Mouse (Mus musculus) hindbrain, embryonic 10.5 days (tissue): Measurements from ENCODE around the gene Plekhg5. TPM values are rescaled to one million over a fixed set of nuclear protein-coding genes. Genes with fewer than 3 reads are reported as not detected.

Experiments used
- DNase-seq: peaks from one replicate; pipeline ENCODE4 v3.0.0-alpha.2; 2017; ENCODE audit warnings: low spot score
- H3K27ac ChIP-seq: fragments of 300-500 bp; sonication (generic); 2 replicates; pipeline ENCODE4 v1.5.1; 2016; ENCODE audit warnings: mild to moderate bottlenecking, moderate library complexity
- H3K27me3 ChIP-seq: fragments of 300-500 bp; sonication (generic); 2 replicates; pipeline ENCODE4 v1.6.1; 2016; ENCODE audit warnings: mild to moderate bottlenecking; ENCODE audit not compliant: poor library complexity, insufficient read depth, severe bottlenecking
- H3K36me3 ChIP-seq: fragments of 300-500 bp; sonication (generic); 2 replicates; pipeline ENCODE4 v1.6.1; 2016; ENCODE audit warnings: mild to moderate bottlenecking, moderate library complexity
- H3K4me1 ChIP-seq: fragments of 300-500 bp; sonication (generic); replicated peaks from 2 replicates; pipeline ENCODE4 v1.6.1; 2016; ENCODE audit warnings: mild to moderate bottlenecking
- H3K4me3 ChIP-seq: fragments of 300-500 bp; sonication (generic); 2 replicates; pipeline ENCODE4 v1.5.1; 2016; ENCODE audit warnings: mild to moderate bottlenecking, moderate library complexity
- H3K9me3 ChIP-seq: fragments of 300-500 bp; sonication (generic); 2 replicates; pipeline ENCODE4 v1.6.1; 2016; ENCODE audit warnings: mild to moderate bottlenecking, moderate library complexity
- WGBS: fragments of 180-500 bp; shearing (Covaris S2); methylation state at CpG from one replicate; pipeline ENCODE4 v1.1.7; 2016; 5-methylcytosine and 5-hydroxymethylcytosine counted together
- polyA plus RNA-seq: library from polyadenylated mRNA; unstranded; fragments of >200 nt; fragmentation: Nextera tagmentation; extraction: Ambion mirVana; gene quantifications from 2 replicates; pipeline ENCODE4 v1.2.1, GENCODE M21; 2016

The Plekhg5 gene
- polyA plus RNA-seq, 1 experiment from 2014 or later, result 12.4 TPM

GRCm38 (mm10) chr4:152126026-152126920, 54.0 kb downstream of the Plekhg5 start:
- WGBS, result 4% methylated on average over 65 of the region's 65 CpGs

GRCm38 (mm10) chr4:152127884-152128283, 55.6 kb downstream of the Plekhg5 start:
- H3K4me1 ChIP-seq, result peaks cover 78% of the 10 kb centered on the region
- no peak for DNase-seq
- 79% methylated on average over 11 of the region's 11 CpGs for WGBS

More at GRCm38 (mm10) chr4:152126026-152126920, 54.0 kb downstream of the Plekhg5 start:
- no peak overlapping the region for H3K27ac ChIP-seq
- peak; percentile 59 for DNase-seq
- peaks cover 65% of the 10 kb centered on the region for H3K4me1 ChIP-seq
- H3K4me3 ChIP-seq, result peak overlapping the region; percentile 40
- H3K27me3 ChIP-seq, result peaks cover 100% of the 10 kb centered on the region
- no peaks in the 10 kb centered on the region for H3K9me3 ChIP-seq
- H3K36me3 ChIP-seq, result no peaks in the 10 kb centered on the region

GRCm38 (mm10) chr4:152128784-152129183, 56.5 kb downstream of the Plekhg5 start:
- 0 out of 2 replicates have a peak overlapping the region, but pooled peaks have one; percentile 23 for H3K4me3 ChIP-seq
- no peak overlapping the region for H3K27ac ChIP-seq
- H3K27me3 ChIP-seq, result peaks cover 100% of the 10 kb centered on the region
- no peaks in the 10 kb centered on the region for H3K36me3 ChIP-seq
- peaks cover 81% of the 10 kb centered on the region for H3K4me1 ChIP-seq
- no peaks in the 10 kb centered on the region for H3K9me3 ChIP-seq
- DNase-seq, result no peak
- 48% methylated on average over 5 of the region's 5 CpGs for WGBS

More at GRCm38 (mm10) chr4:152127884-152128283, 55.6 kb downstream of the Plekhg5 start:
- H3K4me3 ChIP-seq, result no peak overlapping the region
- no peaks in the 10 kb centered on the region for H3K36me3 ChIP-seq
- H3K27ac ChIP-seq, result no peak overlapping the region
- H3K27me3 ChIP-seq, result peaks cover 100% of the 10 kb centered on the region
- no peaks in the 10 kb centered on the region for H3K9me3 ChIP-seq

DNA sequence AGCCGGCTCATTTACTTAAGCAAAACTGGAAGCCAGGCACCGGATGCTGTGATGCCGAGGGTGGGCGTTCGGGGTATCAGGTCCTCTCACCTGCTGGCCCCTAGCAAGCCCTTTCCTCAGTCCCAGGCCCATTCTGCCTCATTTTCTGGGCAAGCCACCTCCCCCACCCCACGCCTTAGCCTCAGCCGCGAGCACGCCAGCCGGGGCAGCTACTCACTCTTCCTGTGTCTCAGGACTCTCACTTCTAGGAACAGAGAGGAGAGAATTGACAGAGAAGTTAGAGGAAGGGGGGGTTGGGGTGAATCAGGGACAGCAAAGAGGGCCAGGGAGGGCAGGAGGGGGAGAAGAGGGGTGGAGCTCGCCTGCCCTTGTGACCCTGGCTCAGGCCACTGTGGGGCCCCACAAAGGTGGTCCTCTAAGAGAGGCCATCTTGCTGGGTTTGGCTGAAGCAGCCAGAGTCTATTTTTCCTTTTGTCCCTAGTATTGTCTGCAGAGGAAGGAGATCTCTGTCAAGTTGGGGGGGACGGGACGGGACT, 57.2 kb downstream of the Plekhg5 start:
- peaks cover 81% of the 10 kb centered on the region for H3K4me1 ChIP-seq
- no peaks in the 10 kb centered on the region for H3K36me3 ChIP-seq
- H3K27ac ChIP-seq, result no peak overlapping the region
- H3K9me3 ChIP-seq, result no peaks in the 10 kb centered on the region
- 16% methylated on average over 13 of the region's 13 CpGs for WGBS
- DNase-seq, result no peak
- H3K4me3 ChIP-seq, result 0 out of 2 replicates have a peak overlapping the region, but pooled peaks have one; percentile 23
- peaks cover 100% of the 10 kb centered on the region for H3K27me3 ChIP-seq

DNA sequence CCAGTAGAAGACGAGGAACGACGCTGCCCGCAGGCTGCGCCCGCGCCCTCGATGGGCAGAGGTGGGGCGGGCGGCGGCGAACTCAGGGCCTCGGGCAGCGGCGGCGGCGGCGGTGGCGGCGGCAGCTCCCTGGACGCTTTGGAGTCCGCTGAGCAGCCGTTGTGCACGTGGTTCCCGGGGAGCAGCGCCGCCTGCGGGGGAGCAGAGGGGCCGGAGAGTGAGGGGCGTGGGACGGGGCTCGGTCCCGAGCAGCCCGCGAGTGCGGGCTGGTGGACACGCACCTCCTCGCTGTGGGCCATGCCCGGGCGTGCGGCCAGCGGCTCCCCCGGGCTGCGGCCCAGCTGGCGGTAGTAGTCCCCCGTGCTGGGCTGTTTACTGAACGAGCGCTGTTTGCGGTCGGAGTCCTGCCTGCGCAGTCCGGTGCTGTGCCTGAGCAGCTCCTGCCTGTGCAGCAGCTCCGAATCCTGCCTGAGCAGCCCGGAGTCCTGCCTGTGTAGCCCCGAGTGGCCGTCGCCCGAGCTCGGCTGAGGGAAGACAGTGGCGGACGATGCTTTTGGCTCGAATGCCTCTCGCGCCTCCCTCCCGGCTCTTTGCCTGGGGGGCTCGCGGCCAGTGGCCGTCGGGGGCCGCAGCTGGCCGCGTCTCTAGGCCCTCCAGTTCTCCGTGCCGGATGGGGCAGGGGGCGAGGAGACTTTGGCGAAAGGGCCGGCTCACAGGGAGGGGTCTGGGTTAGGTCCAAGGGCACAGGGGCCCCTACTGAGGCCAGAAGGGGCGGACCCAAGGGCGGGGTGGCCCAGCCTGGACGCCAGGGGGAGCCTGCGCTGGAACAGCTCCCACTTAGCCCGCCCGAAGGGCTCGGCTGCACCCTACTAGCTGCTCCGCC, 58.7 kb downstream of the Plekhg5 start:
- Histone ChIP-seq H3K36me3 (no peaks in the 10 kb centered on the region), H3K27ac (peak overlapping the region; percentile 77), H3K4me1 (peaks cover 67% of the 10 kb centered on the region), H3K9me3 (no peaks in the 10 kb centered on the region), H3K4me3 (peak overlapping the region; percentile 50), H3K27me3 (peaks cover 99% of the 10 kb centered on the region)
- DNase-seq, result peak; percentile 72
- WGBS, result under 1% methylated on average over 81 of the region's 85 CpGs

- 3% methylated on average over 50 of the region's 50 CpGs for WGBS
- Histone ChIP-seq H3K4me3 (peak overlapping the region; percentile 50), H3K36me3 (no peaks in the 10 kb centered on the region), H3K9me3 (no peaks in the 10 kb centered on the region), H3K27me3 (peaks cover 99% of the 10 kb centered on the region), H3K27ac (peak overlapping the region; percentile 77; the same call in 1 of the 2 replicates), H3K4me1 (peaks cover 59% of the 10 kb centered on the region)
- DNase-seq, result peak; percentile 45
Measured at GRCm38 (mm10) chr4:152131809-152132771, 59.8 kb downstream of the Plekhg5 start.

- no peaks in the 10 kb centered on the region for H3K9me3 ChIP-seq
- no peaks in the 10 kb centered on the region for H3K36me3 ChIP-seq
- no peak overlapping the region for H3K27ac ChIP-seq
- H3K4me1 ChIP-seq, result peaks cover 57% of the 10 kb centered on the region
- no peak for DNase-seq
- no peak overlapping the region for H3K4me3 ChIP-seq
- WGBS, result 22% methylated on average over 10 of the region's 10 CpGs
- H3K27me3 ChIP-seq, result peaks cover 99% of the 10 kb centered on the region
Measured at GRCm38 (mm10) chr4:152132772-152133169, 60.5 kb downstream of the Plekhg5 start.

DNA sequence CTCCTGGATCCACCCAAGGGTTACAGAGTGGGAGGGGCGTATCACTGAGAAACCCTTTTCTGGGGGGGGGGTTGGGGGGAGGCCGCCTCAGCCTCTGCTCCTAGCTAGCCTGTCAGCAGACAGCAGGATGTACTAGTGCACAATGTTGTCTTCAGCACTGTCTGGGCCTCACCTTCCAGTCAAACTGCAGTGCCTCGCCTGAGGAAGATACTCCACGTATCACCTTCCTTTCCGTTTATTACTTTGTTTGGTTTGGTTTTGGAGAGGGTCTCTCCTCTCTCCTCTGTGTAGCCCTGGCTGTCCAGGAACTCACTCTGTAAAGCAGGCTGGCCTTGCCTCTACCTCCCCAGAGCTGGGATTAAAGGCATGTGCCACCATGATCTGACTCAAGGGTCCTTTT, 60.9 kb downstream of the Plekhg5 start:
- H3K27ac ChIP-seq, result no peak overlapping the region
- H3K9me3 ChIP-seq, result no peaks in the 10 kb centered on the region
- H3K36me3 ChIP-seq, result no peaks in the 10 kb centered on the region
- DNase-seq, result no peak
- whole genome bisulfite sequencing, result 48% methylated on average over 5 of the region's 5 CpGs
- H3K27me3 ChIP-seq, result peaks cover 99% of the 10 kb centered on the region
- H3K4me3 ChIP-seq, result no peak overlapping the region
- H3K4me1 ChIP-seq, result peaks cover 55% of the 10 kb centered on the region

DNA sequence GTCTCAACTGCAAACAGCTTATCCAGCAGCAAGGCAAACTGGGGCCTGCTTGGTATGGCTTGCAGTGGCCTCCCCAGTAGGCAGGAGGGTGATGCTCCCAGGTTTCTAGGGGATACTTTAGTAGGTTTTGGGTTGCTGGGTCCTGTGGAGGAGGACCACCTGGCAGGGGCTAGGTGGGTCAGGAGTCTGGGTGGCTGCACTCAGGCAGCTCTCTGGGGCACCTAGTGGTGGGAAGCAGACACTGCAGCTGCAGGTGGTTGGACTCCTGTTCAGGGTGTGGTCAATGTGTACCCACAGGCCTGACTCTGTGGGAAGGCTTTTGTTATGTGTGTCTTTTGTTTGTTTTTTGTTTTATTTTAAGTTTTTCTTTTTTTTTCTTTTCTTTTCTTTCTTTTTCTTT, 62.2 kb downstream of the Plekhg5 start:
- DNase-seq, result peak; percentile 51
- Histone ChIP-seq H3K27me3 (peaks cover 95% of the 10 kb centered on the region), H3K4me1 (peaks cover 52% of the 10 kb centered on the region), H3K36me3 (no peaks in the 10 kb centered on the region), H3K9me3 (no peaks in the 10 kb centered on the region), H3K4me3 (no peak overlapping the region), H3K27ac (no peak overlapping the region)

DNA sequence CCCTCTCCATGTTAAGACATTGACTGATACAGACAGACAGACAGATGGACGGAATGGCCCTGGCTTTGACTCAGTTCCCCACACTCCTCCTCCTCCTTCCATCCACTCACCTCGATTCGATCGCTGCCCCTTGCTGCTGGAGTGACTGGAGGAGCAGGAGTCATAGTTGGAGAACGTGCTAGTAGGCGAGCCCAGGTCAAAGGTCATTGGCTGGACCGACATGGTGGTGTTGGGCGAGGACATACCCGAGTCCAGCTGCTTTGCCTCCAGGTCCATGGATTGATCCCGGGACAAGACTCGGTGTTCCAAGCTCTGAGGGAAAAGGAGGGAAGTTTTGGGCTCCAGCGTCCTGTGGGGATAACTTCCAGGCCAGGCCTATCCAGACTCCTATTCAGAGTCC, 63.1 kb downstream of the Plekhg5 start:
- DNase-seq, result no peak
- no peaks in the 10 kb centered on the region for H3K9me3 ChIP-seq
- no peaks in the 10 kb centered on the region for H3K36me3 ChIP-seq
- H3K27ac ChIP-seq, result no peak overlapping the region
- no peak overlapping the region for H3K4me3 ChIP-seq
- WGBS, result 76% methylated on average over 12 of the region's 12 CpGs
- peaks cover 93% of the 10 kb centered on the region for H3K27me3 ChIP-seq
- peaks cover 43% of the 10 kb centered on the region for H3K4me1 ChIP-seq

DNA sequence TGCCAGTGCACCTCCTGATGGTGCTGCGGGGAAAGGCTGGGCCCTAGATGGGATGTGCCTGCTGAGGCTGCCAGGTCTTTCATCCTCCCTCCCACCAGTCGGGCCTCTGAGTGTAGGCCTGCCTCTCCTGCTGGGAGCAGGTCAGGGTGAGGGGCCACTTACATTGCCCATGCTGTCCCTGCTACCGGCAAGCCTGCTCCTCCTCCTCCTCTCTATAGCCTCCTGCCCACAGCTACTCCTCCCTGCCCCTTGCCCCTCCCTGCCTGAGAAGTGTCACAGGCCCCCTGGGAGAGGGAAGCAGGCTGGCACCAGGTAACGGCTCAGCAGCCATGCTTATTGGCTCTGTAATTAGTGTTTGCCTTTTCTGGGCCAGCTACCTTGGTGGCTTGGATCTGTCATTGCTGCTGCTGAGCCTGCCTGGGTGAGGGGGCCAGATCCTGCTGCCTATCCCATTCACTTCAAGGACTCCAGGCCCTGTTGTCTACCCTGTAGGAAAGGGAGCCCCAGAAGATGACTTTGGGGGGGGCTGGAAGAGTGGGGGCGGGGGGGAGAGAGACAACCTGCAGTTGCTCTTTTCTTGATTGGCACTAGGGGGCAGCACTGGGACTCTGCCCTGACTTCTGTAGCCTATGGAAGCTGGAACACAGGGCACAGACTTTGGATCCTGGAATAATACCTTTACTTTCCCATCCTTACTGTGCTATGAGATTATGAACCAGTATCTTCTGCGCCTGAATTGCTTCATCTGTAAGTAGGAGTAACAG, 64.0 kb downstream of the Plekhg5 start:
- Histone ChIP-seq H3K4me1 (peaks cover 34% of the 10 kb centered on the region), H3K36me3 (no peaks in the 10 kb centered on the region), H3K9me3 (no peaks in the 10 kb centered on the region), H3K27me3 (peaks cover 91% of the 10 kb centered on the region), H3K4me3 (no peak overlapping the region), H3K27ac (no peak overlapping the region)
- DNase-seq, result no peak
- WGBS, result 35% methylated on average over 6 of the region's 6 CpGs
